Mouse (Mus musculus) forelimb bud, embryonic 11.5 days (tissue): ENCODE data around the gene Notum.
A peak's percentile ranks its signal among the peaks of the same experiment; 100 is the strongest.

ENCODE experiments used
- DNase-seq: peaks from one replicate; pipeline ENCODE4 v3.0.0-alpha.2; 2012; ENCODE audit warnings: low read depth, low spot score

The Notum gene

GRCm38 (mm10) chr11:120633520-120634343, 27.2 kb downstream of the Notum start, which contains the start of gene Mafg:
Gene Mafg (minus strand): TSS chr11:120633600.
- DNase-seq: peak; percentile 95

GRCm38 (mm10) chr11:120632559-120633519, 28.1 kb downstream of the Notum start:
- peak; percentile 46 for DNase-seq

- no peak for DNase-seq
Observed at GRCm38 (mm10) chr11:120631726-120632448, 29.1 kb downstream of the Notum start.

GRCm38 (mm10) chr11:120630881-120631725, 29.9 kb downstream of the Notum start:
- DNase-seq: no peak

GRCm38 (mm10) chr11:120630401-120630871, 30.5 kb downstream of the Notum start:
- no peak for DNase-seq

GRCm38 (mm10) chr11:120629911-120630310, 31.1 kb downstream of the Notum start:
- no peak for DNase-seq

GRCm38 (mm10) chr11:120629341-120629730, 31.6 kb downstream of the Notum start:
- no peak for DNase-seq

GRCm38 (mm10) chr11:120628601-120629340, 32.2 kb downstream of the Notum start:
- no peak for DNase-seq

GRCm38 (mm10) chr11:120627468-120628300, 33.3 kb downstream of the Notum start:
- DNase-seq: no peak

- no peak for DNase-seq
Observed at GRCm38 (mm10) chr11:120626785-120627467, 34.0 kb downstream of the Notum start.

GRCm38 (mm10) chr11:120625152-120625775, 35.7 kb downstream of the Notum start, which contains the start of gene Sirt7:
Gene Sirt7 (minus strand): TSS chr11:120625240.
- DNase-seq: no peak

- peak; percentile 78 for DNase-seq
Observed at GRCm38 (mm10) chr11:120624680-120625111, 36.3 kb downstream of the Notum start.

- peak; percentile 39 for DNase-seq
Observed at GRCm38 (mm10) chr11:120623961-120624679, 36.9 kb downstream of the Notum start.

GRCm38 (mm10) chr11:120622805-120623204, 38.2 kb downstream of the Notum start:
- no peak for DNase-seq

GRCm38 (mm10) chr11:120620195-120620594, 40.8 kb downstream of the Notum start:
- DNase-seq: no peak

GRCm38 (mm10) chr11:120618619-120619535, 42.1 kb downstream of the Notum start:
- DNase-seq: no peak
